ENCODE assay signal across 8 mouse cellular contexts in genomic region chr12:85176846-85177523, GRCm38 (mm10). TPM values are rescaled to one million over a fixed set of nuclear protein-coding genes. Genes with fewer than 3 reads are reported as not detected.
DNase-seq lines count a peak whose midpoint lies in the region; ATAC-seq and TF ChIP-seq lines count a peak whose summit lies in the region.

No protein-coding gene starts in this region.

- H3K79me3 ChIP-seq in C2C12 (ENCODE audit: low read depth): peaks cover 11% of the 10 kb centered on the region

- H3K4me3 ChIP-seq in C2C12 (ENCODE audit: insufficient read depth, poor library complexity, severe bottlenecking): peak overlapping the region; percentile 47
- peak overlapping the region; percentile 34 for H3K4me3 ChIP-seq in hindbrain, embryonic 15.5 days
- H3K4me3 ChIP-seq in liver, embryonic 14.5 days (ENCODE audit: insufficient read depth in 1 of 2, low read depth in 2 of 2, low read length in 2 of 2): peak overlapping the region; percentile 16 to 26; a peak in 2 of 4 replicates

- WGBS in hindbrain, embryonic 15.5 days: 4% methylated on average over 32 of the region's 32 CpGs
- 2% methylated on average over 32 of the region's 32 CpGs for WGBS in liver, embryonic 14.5 days (ENCODE audit: insufficient replicate concordance)

- no peak for TF ChIP-seq CTCF in C2C12 (IDR thresholded peaks at IDR 0.05; ENCODE audit: control insufficient read depth, insufficient read depth, insufficient read length)
- no peak for TF ChIP-seq CTCF in liver, embryonic 14.5 days (IDR thresholded peaks at IDR 0.05; ENCODE audit: low read depth)

- peaks cover 31% of the 10 kb centered on the region for H3K79me2 ChIP-seq in C2C12 (ENCODE audit: control insufficient read depth, insufficient read depth)

- H3K9ac ChIP-seq in hindbrain, embryonic 15.5 days: peak overlapping the region; percentile 22
- H3K9ac ChIP-seq in liver, embryonic 14.5 days (replicated peaks): no peak overlapping the region; the same call in 1 of the 2 replicates

- H3K4me1 ChIP-seq in hindbrain, embryonic 15.5 days (replicated peaks): peaks cover 42% of the 10 kb centered on the region
- peaks cover 0 to 3% of the 10 kb centered on the region in 2 experiments; a peak in 1 of 4 replicates for H3K4me1 ChIP-seq in liver, embryonic 14.5 days (replicated peaks; ENCODE audit: control insufficient read depth in 2 of 2, insufficient read depth in 2 of 2, low read length in 1 of 2)

- H3K36me3 ChIP-seq in C2C12 (ENCODE audit: control insufficient read depth, insufficient read depth): peaks cover 11% of the 10 kb centered on the region
- H3K36me3 ChIP-seq in hindbrain, embryonic 15.5 days: no peaks in the 10 kb centered on the region
- H3K36me3 ChIP-seq in liver, embryonic 14.5 days (replicated peaks; ENCODE audit: control insufficient read depth, insufficient read depth, low read depth): no peaks in the 10 kb centered on the region

- H3K4me2 ChIP-seq in hindbrain, embryonic 15.5 days: peak overlapping the region; percentile 73
- H3K4me2 ChIP-seq in liver, embryonic 14.5 days (ENCODE audit: low read depth): peak overlapping the region; percentile 46

- H3K27me3 ChIP-seq in C2C12 (ENCODE audit: control insufficient read depth, insufficient read depth, insufficient read length): no peaks in the 10 kb centered on the region
- H3K27me3 ChIP-seq in hindbrain, embryonic 15.5 days: peaks cover 12% of the 10 kb centered on the region; the same call in 1 of the 2 replicates
- peaks cover 7% of the 10 kb centered on the region for H3K27me3 ChIP-seq in liver, embryonic 14.5 days (ENCODE audit: control insufficient read depth, insufficient read depth, low read length)

- H3K9me3 ChIP-seq in hindbrain, embryonic 15.5 days: no peaks in the 10 kb centered on the region
- H3K9me3 ChIP-seq in liver, embryonic 14.5 days (ENCODE audit: control insufficient read depth, low read length): no peaks in the 10 kb centered on the region

- ATAC-seq in erythroid progenitor cell, adult 5-6 weeks (replicated peaks; ENCODE audit: low FRiP score, poor library complexity, severe bottlenecking): 0 out of 2 replicates have a peak, but pooled peaks have one; percentile 39
- ATAC-seq in hindbrain, embryonic 15.5 days (ENCODE audit: low FRiP score, low read depth): no peak
- ATAC-seq in liver, embryonic 14.5 days (ENCODE audit: insufficient read depth): peak; percentile 57; the same call in 1 of the 2 replicates

- H3K27ac ChIP-seq in hindbrain, embryonic 15.5 days (replicated peaks): no peak overlapping the region
- no peak overlapping the region for H3K27ac ChIP-seq in liver, embryonic 14.5 days

- DNase-seq in MN1 (ENCODE audit: low spot score): peak; percentile 79
- peak; percentile 22 to 24 (median 23) for DNase-seq in liver, embryonic 14.5 days (ENCODE audit: low read depth in 3 of 3, low spot score in 3 of 3)
- DNase-seq in naive thymus-derived CD4-positive, alpha-beta T cell, adult 2 months (ENCODE audit: low read depth): peak; percentile 63
- peak; percentile 61 for DNase-seq in yolk sac, embryonic 10.5 days (ENCODE audit: low spot score)
- no peak for DNase-seq in right cerebral cortex, postnatal 4 days

- peak overlapping the region; percentile 50 for H3ac ChIP-seq in C2C12 (ENCODE audit: control insufficient read depth, insufficient read length, low read depth)

- no peak for TF ChIP-seq EP300 in liver, embryonic 14.5 days (IDR thresholded peaks at IDR 0.05; ENCODE audit: low read depth)

TF ChIP-seq in C2C12, 6 proteins besides CTCF, POLR2A, EP300 and RAD21:
- TF ChIP-seq FOSL1 (IDR thresholded peaks at IDR 0.05; ENCODE audit: insufficient read depth, low read length, poor library complexity, severe bottlenecking) (no peak), CEBPB (IDR thresholded peaks at IDR 0.05; ENCODE audit: low read depth) (no peak), USF1 (IDR thresholded peaks at IDR 0.05; ENCODE audit: low read depth) (no peak), MYOD1 (IDR thresholded peaks at IDR 0.05; ENCODE audit: control insufficient read depth, insufficient read length, low read depth) (no peak), MAX (IDR thresholded peaks at IDR 0.05) (no peak), MYOG (IDR thresholded peaks at IDR 0.05; ENCODE audit: control insufficient read depth, extremely low read depth, insufficient read length) (no peak)

RNA-seq across cellular contexts. Expression of gene Pgf, which starts 0.6 kb away (rescaled TPM):
- 49.6 TPM for polyA plus RNA-seq in C2C12 (2012; fragmentation: generic; extraction: Trizol)
- total RNA-seq in erythroid progenitor cell, adult 5-6 weeks (2015; ENCODE audit: low replicate concordance): not detected in 2 replicates
- 0.39 TPM in 1 of 2 replicates, not detected in the other for total RNA-seq in erythroid progenitor cell, adult 5-6 weeks (2017; ENCODE audit: low replicate concordance)
- polyA plus RNA-seq in hindbrain, embryonic 15.5 days (2015; fragmentation: Nextera tagmentation; extraction: Ambion mirVana): 8.7 and 8.9 TPM in 2 replicates
- polyA plus RNA-seq in liver, embryonic 14.5 days (2012; rRNA removed): 0.09 and 0.32 TPM in 2 replicates
- 0.08 and 0.34 TPM in 2 replicates for polyA plus RNA-seq in liver, embryonic 14.5 days (2014; fragmentation: Nextera tagmentation; extraction: Ambion mirVana)

RNA-seq across cellular contexts. Expression of gene Rps6kl1, which starts 25.9 kb away (rescaled TPM):
- polyA plus RNA-seq in C2C12 (2012; fragmentation: generic; extraction: Trizol): 0.39 TPM
- not detected in 2 replicates for total RNA-seq in erythroid progenitor cell, adult 5-6 weeks (2015; ENCODE audit: low replicate concordance)
- total RNA-seq in erythroid progenitor cell, adult 5-6 weeks (2017; ENCODE audit: low replicate concordance): not detected in 2 replicates
- 32.9 and 35.7 TPM in 2 replicates for polyA plus RNA-seq in hindbrain, embryonic 15.5 days (2015; fragmentation: Nextera tagmentation; extraction: Ambion mirVana)
- 0.31 and 0.57 TPM in 2 replicates for polyA plus RNA-seq in liver, embryonic 14.5 days (2012; rRNA removed)
- polyA plus RNA-seq in liver, embryonic 14.5 days (2014; fragmentation: Nextera tagmentation; extraction: Ambion mirVana): 0.30 and 0.57 TPM in 2 replicates

RNA-seq across cellular contexts. Expression of gene Eif2b2, which starts 42.3 kb away (rescaled TPM):
- polyA plus RNA-seq in C2C12 (2012; fragmentation: generic; extraction: Trizol): 294 TPM
- 10.9 and 12.3 TPM in 2 replicates for total RNA-seq in erythroid progenitor cell, adult 5-6 weeks (2015; ENCODE audit: low replicate concordance)
- total RNA-seq in erythroid progenitor cell, adult 5-6 weeks (2017; ENCODE audit: low replicate concordance): 30.0 and 48.4 TPM in 2 replicates
- 75.1 and 79.6 TPM in 2 replicates for polyA plus RNA-seq in hindbrain, embryonic 15.5 days (2015; fragmentation: Nextera tagmentation; extraction: Ambion mirVana)
- polyA plus RNA-seq in liver, embryonic 14.5 days (2012; rRNA removed): 38.3 and 47.8 TPM in 2 replicates
- 39.9 and 49.4 TPM in 2 replicates for polyA plus RNA-seq in liver, embryonic 14.5 days (2014; fragmentation: Nextera tagmentation; extraction: Ambion mirVana)

Comparison
In these comparisons a context has a peak if more than half of its experiments do, and no peak if none do; other contexts are left out.
1. RNA of gene Rps6kl1, which starts 25.9 kb away (polyA plus RNA-seq): 32.9 to 35.7 TPM in hindbrain, embryonic 15.5 days; 0.30 to 0.57 TPM in liver, embryonic 14.5 days and 0.39 TPM in C2C12 (single experiment); every median in the first group is over 10 times any median in the second.
2. Peak in every context shown above with its lines, with median percentiles within 50 percentile points of each other: H3K4me3 ChIP-seq.